Mouse (Mus musculus) megakaryocyte progenitor cell, adult 5-6 weeks (primary cell): Measurements from ENCODE around the gene Gata3. TPM values are rescaled to one million over a fixed set of nuclear protein-coding genes. Genes with fewer than 3 reads are reported as not detected.
A peak's percentile ranks its signal among the peaks of the same experiment; 100 is the strongest.

Experiments used
- ATAC-seq: replicated peaks from 2 replicates; pipeline ENCODE4 v1.8.0; 2016; ENCODE audit warnings: mild to moderate bottlenecking, moderate TSS enrichment, inconsistent platforms; ENCODE audit not compliant: poor library complexity
- total RNA-seq, 2 experiments: library from RNA; stranded (forward) in 1 of 2; stranded (reverse) in 1 of 2; fragments of 157-497, 149-512 nt in 1 of 2; fragments of 200-1000 nt in 1 of 2; gene quantifications; 2 replicates each; pipeline versions ENCODE4 v1.2.3 to v1.2.4; 2015 to 2017

Gata3 gene
- 0.47 TPM in 1 of 2 replicates, not detected in the other for total RNA-seq (2015)
- total RNA-seq (2017) = 0.25 and 0.71 TPM in 2 replicates

DNA sequence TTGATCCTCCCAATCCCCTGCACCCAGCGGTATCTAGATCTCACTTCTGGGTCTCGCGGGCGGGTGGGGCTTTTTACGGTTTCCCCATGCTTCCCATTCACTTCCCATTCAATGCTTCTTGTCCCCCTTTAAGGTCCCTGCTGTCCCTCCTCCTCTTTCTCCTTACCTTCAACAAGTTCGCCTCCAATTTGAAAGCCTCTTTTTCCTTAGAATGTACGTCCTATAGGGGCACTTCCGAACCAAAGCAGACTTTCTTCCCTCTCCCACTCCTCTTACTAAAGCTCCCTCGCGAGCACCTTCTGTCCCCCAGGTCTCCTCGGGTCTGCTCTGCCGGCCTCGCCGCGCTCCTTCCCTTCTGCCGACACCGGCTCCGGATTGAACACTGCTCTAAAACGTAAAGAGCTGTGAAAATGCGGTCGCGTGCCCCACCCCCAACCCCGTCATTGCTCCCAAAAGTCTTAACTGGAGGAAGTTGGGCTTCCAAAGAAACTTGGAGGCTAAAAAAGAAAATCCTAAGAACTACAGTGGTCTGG, at the start of gene Gata3:
Gene Gata3 (minus strand): TSS at position 384 of the 533 bp plus-strand sequence.
- no peak for ATAC-seq

DNA sequence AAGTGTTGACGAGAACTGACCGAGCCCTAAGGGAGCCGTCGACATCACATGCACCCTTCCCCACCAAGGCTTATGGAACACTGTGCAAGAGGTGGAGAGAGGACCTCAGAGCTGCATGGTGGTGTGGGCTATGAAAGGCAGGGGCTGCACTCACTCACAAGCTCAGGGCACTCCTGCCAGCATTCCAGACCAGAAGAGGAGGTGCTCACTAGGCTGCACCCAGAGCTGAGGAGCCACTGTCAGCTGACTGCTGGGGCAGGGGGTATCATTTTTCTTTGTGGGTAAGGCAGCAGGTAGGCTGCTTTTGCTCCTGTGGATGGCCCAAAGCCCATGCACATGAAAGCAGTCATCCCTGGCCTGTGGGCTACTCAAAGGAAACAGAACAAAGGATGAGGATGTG, 49.4 kb upstream of the Gata3 start:
- no peak for ATAC-seq

DNA sequence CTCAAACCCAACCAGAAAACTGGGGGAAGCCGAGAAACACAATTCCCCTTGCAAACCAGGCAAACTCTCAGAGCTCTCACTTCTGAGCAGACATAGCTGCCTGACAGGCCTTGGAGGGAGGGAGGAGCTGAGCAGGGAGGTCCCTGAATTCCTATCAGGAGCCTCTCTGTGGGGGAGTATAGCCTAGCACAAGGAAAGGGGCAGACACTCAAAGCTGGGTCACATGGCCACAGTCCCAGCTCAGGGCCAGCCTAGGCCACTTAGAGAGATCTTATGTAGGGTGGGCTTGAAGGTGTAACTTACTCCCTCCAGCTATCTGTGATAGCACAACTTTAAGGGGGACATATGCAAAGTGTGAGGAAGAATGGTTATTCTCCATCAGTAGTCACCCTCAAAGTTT, 46.1 kb upstream of the Gata3 start:
- ATAC-seq = no peak

DNA sequence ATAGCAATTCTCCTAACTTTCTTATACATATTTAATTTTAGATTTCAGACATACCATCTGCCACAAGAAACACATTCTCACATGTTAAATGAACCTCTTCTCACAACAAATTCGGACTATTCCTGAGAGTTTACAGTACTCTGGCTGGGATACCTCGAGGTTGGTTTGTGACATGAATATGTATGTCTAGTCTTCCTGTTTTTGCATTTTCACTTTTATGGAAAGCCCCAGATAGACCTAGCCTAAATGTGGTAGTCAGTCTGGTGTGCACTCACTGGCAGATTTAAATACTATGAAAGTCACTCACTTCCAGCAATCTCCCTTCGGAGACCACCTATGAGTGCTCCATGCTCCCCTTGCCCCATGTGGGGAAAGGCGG, 37.1 kb upstream of the Gata3 start:
- no peak for ATAC-seq

DNA sequence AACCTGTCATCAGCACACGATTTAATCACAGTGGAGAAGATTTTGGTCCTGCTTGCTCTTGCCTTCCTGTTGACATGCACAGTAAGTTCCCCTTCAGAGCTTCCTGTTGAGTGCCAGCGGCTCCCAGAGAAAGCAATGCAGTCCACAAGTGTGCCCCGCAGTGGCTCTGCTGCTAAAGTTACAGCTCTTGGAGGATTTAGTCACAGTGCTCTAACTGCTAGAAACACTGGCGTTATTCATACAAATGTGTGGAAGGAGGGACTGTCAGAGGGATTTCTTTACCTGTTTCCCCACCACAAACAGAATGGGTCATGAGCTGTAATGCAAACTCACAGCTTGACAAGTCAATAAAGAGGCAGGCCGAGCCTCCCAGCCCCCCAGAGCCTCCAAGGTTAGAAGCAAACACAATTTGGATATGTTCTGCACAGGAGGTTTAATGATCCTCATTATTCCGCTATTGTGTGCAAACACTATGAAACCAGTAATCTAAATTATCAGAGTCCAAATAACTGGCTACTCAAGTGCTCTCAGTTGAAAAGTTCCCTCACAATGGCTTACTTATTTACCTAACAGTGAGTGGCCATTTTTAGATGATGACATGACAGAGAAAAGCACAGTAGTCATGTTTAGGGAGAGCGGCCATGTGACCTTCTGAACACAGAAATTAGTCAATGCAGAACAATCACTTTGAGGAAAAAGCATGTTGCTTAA, 36.5 kb upstream of the Gata3 start:
- peak; percentile 60 for ATAC-seq

DNA sequence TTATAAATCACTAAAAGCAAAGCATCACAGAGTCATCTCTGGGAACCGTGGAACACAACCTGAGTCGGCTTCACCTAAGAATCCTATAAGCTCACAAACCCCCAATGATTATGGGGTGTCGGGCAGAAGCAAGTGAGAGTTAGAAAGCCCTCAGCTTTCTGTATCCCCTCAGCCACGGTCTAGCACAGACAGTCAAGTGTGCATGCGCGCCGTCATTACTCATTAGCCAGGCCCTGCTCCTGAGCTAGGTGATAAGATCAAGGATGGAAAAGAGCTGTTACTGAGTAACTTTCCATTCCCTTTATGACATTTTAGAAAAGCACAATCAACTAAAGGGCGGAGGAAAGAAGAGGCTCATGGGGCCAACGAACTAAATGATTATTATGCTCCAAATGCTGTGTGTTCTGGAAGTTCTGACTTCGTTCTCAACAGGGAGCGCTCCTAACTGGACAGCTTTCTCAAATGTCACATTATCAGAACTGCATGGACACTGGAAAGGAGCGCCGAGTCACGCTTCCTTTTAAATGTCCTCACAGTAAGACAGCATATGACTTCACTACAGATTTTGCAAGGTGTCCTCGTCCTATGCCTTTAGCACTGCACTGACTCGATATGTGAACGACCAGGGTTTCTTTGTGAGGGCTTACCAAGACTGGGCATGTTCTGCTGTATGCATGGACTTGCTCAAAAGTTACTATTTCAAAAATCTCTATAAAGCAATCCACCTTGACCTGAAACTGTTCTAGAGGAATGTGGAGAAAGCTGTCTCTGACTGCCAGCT, 29.0 kb upstream of the Gata3 start:
- ATAC-seq = no peak

DNA sequence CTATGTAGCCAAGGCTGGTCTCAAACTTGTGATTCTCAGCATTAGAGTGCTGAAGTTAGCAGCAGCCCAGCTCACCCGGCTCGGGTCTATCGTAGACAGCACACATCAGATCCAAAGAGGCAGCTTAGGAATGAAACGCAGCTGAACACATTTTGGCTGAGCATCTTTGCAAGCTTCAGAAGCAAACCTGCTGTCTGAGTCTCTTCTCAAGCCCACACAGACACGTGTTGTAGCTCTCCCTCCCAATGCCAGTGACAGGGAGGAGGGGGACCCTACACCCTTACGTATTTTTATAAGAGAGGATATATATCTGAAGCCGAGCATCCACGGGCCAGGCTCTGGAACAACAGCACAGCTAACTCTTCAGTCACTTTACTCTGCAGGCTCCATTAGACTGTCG, 27.8 kb upstream of the Gata3 start:
- ATAC-seq = no peak

DNA sequence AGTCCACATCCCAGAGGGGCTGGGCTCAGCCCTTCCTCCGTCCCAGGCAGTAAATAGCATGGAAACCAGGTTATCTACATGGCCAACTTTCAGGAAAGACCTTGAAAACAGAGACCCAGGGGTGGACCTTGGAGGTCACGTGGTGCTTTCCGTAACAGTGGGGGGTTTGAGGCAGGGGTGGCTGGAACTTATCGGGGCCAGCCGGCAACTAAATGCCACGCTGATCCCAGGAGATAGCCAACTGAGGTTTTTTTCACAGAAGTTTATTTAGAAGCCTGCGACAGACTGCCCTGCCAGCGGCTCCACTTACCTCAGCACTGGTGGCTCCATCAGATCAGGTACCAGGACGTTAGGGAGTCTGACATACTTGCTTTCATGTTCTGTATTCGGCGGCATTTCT, 16.2 kb upstream of the Gata3 start:
- ATAC-seq = peak; percentile 68

DNA sequence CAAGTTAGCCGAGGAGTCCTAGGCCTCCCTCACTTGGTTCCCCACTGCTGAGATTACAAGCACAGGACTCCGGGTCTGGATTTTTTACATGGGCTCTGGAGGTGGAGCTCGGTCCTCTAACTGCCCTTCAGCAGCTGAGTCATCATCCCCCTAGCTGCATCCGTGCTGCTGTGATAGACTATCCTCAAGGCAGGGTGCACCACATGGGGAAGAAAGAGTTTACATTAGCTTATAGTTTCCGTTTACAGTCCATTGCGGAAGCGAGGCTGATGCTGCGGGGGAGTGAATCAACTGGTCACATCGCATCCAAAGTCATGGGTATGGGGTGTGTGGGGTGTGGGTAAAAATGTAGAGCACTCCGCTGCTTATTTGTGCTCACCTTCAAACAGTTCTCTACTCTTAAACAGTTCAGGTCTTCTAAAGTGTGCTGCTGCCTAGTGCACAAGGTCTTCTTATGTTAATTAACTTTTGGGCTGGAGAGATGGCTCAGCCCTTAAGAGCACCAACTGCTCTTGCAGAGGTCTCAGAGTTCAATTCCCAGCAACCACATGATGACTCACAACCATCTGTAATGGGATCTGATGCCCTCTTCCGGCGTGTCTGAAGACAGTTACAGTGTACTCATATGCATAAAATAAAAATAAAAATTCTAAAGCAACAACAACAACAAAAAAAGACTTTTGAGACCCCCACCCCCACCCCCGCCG, 14.2 kb upstream of the Gata3 start:
- peak; percentile 30; the same call in 1 of the 2 replicates for ATAC-seq

DNA sequence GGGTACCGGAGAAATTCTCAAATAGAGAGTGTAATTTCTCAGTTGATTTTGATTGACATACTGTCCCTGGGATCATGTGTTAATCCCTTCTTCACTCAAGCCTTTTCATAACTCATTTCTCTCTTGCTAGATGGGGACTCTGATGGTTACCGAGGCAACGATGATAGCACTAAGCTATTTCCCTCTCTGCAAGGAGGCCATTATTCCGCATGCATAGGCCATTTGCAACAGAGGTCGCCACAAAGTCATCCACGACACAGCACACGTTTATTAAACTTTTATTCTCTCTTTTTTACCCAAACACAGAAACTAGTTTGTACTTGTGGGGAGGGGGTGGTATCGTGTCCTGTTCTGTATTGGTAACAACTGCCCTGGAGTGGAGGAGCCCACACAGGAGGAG, 8.0 kb upstream of the Gata3 start:
- ATAC-seq = no peak

DNA sequence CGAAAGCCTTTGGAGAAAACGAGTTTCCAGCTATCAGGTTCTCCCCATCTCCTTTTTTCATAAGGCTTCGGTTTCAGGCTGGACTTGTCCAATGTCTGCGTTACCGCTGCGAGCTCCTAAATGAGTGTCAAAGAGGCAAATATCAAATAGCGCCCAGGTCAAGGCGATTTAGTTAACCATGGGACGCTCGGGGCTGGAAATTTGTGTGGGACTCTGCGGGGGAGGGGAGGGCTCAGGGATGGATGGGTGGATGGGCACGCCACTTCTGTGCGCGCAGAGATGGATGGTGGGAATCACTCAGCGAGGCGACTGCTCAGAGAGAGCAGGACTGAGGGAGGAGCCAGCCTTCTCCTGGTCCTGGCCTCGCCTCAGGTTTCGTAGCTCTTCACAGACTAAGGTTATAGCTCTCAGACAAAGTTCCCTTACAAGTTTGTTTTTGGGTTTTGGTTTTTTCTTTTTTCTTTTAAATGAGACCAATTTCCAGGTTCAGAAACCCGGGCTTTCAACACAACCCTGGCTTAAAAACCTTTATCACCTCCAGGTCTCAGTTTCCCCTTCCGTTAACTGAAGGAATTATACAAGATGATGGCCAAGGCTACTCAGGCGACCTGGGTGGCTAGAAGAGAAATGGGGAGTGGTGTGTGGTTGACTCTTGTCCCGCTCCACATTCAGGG, 6.4 kb upstream of the Gata3 start:
- ATAC-seq = 0 out of 2 replicates have a peak, but pooled peaks have one; percentile 23

DNA sequence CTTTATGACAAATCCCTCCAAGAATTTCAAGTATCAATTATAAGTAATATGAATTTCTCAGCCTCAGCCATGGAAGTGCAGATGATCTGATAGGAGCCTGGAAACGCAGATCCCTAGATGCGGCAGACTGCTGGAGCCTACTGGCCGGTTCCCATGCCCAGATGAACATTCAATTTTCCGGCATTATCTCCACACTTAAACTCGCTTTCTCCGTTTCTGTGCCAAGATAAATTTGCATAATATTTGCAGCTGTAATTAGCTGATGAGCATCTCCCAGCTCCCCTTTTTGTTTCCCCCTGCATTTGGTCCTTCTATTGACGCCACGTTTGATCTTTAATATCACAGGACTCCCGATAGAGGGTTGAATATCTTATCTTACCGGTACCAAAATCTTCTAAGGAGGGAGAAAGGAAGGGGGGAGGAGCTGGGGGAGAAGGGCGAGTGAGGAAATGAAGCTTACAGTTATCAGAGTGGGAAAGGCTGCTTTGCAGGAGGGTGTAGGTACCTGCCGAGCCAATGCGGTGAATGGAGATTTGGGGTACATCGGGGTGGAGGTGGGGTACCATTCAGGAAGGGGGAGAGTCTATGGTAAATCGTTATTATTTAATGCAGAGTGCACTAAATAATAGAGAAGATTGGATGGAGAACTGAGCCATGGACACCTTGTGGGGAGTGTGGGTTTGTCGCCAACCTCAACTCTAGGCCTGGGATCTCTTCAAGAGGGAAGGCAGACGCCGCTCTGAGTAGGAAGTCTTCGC, 5.2 kb upstream of the Gata3 start:
- ATAC-seq = no peak

DNA sequence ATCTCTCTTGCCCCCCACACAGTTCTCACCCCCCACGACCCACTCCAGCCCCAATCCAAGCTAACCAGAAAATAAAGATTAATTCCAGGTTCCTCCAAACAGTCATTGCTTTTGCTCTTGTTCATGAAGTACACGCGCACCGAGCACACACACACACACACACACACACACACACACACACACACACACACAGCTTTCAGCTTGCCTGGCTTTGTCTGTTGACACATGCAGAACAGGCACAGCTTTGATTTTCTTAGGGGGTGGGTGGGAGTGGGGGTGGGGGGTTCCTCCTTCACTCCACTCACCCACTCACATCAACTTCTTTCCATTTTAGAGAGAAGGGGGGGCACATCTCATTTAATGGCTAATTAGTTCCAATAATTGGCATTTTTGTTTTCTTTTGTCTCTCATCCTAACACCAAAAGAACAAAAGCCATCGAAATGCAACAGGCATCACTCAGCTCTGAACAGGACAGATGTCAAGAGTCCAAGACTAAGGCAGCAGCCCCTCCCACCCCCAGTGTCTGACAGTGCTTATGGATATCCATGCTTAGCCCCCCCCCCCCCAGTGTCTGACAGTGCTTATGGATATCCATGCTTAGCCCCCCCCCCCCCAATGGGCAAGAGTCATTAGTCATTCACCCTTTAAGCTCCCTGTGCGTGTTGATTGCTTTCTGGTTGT, 3.6 kb upstream of the Gata3 start:
- no peak for ATAC-seq

DNA sequence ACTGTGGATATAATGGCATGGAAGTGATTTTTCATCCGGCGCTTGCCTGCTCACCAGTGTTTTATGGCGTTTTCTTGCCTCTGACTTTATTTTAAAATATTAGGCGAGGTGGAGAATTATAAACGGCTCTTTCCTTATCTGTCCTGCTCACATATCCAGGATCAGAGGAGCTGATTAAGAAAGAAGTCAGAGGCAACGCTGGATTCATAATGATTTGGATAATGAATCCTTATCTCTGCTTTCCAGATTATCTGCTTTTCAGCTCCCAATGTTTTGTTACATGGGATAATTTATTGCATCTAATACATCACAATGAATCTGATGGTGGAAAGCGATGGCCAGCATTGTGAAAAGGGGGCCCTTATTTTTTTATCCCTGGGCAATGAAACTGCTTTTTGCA, 2.7 kb upstream of the Gata3 start:
- no peak for ATAC-seq

DNA sequence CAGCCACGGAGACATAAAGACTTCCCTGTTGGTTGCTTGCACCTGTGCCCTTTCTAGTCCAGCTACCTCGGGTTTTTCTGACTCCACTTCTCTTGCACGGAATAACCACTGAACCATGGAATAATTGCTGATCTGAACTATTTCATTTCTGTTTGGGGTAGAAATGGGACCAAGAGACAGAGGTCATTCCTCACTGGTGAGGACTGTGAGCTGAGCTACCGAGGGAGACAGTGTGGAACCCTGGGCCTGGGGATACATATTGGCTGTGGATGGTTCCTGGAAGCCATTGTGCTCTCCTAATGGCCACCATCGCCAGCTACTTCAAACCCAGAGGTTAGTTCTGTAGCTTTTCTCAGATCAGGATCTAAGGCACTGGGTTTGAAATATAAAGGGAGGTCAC, 1.1 kb upstream of the Gata3 start:
- no peak for ATAC-seq

DNA sequence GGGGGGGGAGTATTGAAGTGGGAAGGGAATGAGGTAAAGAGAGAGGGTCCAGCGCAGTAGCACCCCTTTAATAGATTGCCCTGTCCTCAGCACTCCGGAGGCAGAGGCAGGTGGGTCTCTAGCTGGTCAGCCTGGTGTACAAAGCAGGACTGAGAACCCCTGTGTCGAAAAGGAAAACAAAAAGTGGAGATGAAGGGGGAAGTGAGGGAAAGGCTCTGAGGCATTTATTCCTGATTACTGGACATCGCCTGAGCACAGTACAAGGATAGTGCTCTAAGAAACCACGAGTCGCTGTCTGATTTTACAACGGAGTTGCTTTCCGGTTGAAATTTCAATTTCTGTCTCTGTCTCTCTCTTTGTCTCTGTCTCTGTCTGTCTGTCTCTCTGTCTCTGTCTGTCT, 417 bp upstream of the Gata3 start:
- no peak for ATAC-seq

DNA sequence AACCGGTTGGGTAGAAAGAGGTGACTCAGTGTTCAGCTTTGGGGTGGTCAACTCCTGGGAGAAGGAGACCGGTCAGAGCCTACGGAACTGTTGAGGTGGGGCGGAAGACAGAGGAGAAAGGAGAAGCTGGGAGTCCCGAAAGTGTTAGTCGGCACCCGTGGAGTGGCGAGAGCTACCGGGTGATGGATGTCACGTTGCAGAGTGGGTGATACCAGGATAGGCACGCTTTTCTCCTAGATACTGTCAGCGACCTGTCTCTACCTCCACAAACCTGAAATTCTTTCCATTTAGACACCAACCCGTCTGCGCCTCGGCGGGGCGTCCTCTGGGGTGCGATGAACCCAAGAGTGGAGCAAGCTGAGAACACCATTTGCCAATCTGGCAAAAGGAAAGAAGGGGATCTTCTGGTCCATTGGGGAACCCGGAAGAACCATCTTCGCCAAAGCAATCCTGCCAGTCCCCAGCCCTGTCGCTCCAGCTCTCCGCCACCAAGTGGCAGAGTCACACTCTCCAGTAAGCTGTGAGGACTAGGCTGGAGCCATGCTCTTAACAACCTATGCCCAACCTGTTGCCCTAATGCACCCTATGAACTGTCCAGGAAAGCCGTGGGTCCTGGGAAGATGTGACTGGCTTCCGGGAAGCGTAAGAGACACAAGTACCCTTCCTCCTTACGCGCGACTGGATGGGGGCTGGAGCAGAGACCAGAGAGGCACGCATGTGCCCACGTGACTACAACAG, 752 bp downstream of the Gata3 start, which contains the start of gene 9230102O04Rik:
Gene 9230102O04Rik (minus strand): TSS at position 628 of the 738 bp plus-strand sequence.
- ATAC-seq = peak; percentile 79

DNA sequence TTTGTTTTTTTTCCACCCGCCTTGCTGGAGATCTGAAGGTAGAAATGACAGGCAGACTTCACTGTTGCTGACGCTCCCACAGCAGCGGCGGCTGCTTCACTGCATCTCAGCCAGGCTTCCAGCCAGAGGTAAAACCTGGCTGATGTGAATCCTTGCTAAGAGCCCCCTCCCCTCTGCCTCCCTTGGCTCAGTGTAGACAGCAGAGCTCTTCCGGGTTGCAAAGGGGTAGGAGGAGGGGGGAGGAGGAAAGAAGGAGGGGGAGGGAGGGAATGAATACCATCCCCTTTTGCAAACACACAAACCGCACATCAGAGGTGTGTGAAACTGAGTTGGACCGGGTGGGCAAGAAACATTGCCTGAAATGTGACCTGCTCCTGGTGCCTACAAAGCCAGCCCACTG, 2.2 kb downstream of the Gata3 start:
- ATAC-seq = no peak
